Mouse (Mus musculus) adrenal gland, adult 18-20 months (tissue): Measurements from ENCODE around the gene Rab3il1. TPM values are rescaled to one million over a fixed set of nuclear protein-coding genes. Genes with fewer than 3 reads are reported as not detected.

Source experiments
- DNase-seq, 2 experiments: peaks; one replicate each; pipeline ENCODE4 v3.0.0; 2021 to 2022; ENCODE audit warnings: low spot score in 2 of 2
- total RNA-seq, 2 experiments: library from RNA; stranded (reverse); gene quantifications; 1 replicate in 1 of 2; 2 replicates in 1 of 2; pipeline ENCODE4 v1.2.3; 2021

Rab3il1 gene
- total RNA-seq, 2 experiments from 2014 or later, result 3.6 to 5.9 TPM

DNA sequence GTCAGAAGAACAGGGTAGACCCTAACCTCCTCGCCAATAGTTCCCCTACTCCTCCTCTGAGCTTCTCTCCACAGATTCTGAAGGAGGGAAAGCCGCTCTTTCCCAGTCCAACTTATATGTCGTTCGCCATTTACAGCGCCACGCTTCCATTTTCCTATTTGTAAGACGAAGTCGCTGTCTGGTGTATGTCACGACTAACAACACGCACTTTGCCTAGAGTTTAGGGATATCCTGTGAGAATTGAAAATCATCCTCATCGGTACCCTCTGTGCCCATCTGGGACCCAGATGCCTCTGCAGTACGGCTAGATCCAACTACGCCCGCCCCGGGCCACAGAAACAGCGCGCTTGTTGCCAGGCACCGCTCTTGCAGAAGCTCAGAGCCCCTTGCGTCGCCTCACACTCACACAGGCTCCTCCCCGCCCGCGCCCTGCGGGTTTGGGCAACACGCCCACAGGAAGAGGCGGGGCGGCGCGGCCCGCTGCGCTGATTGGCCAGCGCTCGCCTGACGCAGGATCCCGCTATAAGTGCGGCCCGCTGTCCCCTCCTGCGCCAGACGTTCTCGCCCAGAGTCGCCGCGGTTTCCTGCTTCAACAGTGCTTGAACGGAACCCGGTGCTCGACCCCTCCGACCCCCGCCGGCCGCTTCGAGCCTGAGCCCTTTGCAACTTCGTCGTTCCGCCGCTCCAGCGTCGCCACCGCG lies 19.2 kb upstream of the Rab3il1 start:
- peak; percentile 97 to 98 for DNase-seq

GRCm38 (mm10) chr19:9982852-9983542 lies 18.5 kb upstream of the Rab3il1 start:
- DNase-seq, result peak; percentile 69 to 76

- no peak for DNase-seq
Measured at GRCm38 (mm10) chr19:9984111-9985055, 17.1 kb upstream of the Rab3il1 start.

DNA sequence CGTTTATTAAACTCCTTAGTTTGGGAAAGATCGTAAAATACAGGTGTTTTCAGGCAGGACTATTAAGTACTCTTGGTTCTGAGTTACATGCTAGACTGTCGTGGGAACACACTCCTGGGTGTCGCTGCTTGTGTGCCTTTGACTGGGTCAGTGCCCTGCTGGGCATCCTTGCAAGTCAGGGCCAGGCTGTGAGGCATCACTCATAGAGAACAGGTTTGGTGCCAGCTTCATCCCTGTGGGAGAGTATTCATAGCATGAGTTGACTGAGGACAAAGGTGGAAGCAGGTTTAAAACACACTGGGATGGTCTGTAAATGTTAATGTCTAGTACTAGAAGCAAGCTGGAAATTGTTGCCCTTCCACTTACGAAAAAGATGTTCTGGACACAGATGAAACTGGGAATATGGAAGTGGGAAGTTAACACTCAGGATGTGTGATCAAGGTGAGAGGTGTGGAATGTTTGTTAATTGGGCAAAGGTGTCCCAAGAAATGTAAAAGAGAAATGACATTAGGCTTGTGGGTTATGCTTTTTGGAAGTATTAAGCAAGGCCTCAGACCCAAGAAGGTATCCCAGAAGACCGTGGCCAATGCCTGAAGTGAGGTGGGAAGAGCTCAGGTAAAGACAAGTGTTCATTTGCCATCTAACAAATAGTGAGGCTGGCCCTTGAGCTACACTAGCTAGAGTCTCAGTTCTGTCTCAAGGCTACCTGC lies 16.1 kb upstream of the Rab3il1 start:
- DNase-seq, result no peak

DNA sequence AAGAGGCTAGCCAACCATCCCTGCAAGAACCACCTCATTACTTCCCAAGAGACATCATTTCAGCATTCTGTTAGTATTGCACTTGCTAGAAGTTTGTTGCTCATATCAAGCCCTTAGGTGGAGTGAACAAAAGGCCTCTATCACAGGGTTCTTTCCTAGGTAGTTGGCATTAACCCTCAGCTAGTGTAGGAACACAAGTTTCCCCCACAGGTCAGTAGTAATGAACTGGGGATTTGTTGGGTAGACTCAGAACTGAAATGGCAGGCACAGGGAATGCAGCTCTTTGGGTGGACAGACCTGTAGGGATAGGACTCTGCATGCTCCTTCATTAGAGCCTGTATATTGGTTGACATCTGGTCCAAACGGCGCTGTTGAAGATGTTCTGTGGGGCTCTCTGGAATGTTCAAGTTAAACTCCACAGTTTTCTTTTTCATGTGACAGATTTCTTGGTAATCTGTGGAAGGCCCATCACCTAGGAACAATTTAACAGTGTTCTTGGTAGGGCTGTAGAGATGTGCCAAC lies 15.5 kb upstream of the Rab3il1 start:
- DNase-seq, result no peak

DNA sequence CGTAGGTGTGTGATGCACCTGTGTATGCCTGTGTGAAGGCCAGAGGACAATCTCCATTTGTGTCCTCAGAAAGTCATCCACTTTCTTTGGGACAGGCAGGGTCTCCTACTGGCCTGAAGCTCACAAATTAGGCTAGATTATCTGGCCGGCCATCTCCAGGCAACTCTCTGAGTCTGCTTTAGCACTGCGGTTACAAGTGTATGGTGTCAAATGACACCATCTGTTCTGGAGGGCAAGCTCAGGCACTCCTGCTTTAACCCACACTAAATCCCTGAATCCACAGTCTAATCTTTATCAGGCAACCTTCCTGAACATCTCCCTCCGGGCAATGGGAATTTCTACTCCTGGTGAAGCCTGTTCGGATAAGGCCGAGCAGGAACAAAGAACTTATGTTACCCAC lies 14.3 kb upstream of the Rab3il1 start:
- no peak for DNase-seq

DNA sequence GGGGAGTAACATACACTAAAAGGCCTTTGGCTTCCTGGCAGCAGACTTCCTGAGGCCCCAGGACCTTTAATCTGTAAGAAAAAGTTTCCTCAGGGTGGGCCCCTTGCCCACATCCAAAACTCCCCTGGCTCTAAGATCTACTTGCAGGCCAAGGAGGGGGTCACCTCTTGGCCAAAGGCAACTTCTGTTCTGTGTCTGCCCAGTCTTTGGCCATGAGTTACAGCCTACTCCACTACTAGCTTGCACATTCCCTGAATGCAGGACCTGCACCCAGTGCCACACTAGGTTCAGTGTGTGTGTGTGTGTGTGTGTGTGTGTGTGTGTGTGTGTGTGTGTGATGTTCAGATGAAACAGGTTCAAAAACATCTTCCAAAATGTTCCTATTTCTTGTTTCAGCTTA lies 13.9 kb upstream of the Rab3il1 start:
- DNase-seq, result no peak

DNA sequence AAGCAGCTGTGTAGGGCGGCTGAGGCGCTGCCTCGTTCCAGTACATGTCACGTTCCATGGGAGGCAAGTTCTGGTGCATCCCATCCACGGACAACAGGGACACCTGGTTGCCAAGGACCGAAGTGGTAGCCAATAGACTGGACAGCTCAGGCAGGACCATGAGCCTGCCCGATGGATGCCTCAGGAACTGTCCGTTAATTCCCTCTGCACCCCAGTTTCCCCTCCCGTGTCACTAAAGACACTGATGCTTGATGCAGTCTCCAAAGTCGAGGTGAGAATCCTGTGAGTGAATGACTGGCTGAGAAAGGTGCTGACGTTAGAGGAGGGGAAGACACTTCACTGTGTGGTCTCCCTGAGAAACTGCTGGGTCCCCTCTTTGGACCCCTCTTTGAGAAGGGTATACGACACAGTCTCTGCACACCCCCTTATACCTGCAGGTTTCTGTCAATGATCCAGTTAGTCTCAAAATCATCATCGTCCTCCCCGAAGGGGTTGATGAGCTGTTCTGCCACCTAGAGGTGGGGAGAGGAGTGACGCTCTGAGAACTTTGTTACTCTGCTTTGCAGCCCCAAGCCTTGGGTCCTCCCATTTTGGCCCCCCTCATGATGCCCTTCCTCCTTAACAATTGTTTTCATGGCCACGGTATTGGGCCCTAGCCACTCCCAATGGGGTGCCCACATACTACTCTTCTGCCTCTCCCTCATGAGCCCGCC lies 12.1 kb upstream of the Rab3il1 start:
- no peak for DNase-seq

DNA sequence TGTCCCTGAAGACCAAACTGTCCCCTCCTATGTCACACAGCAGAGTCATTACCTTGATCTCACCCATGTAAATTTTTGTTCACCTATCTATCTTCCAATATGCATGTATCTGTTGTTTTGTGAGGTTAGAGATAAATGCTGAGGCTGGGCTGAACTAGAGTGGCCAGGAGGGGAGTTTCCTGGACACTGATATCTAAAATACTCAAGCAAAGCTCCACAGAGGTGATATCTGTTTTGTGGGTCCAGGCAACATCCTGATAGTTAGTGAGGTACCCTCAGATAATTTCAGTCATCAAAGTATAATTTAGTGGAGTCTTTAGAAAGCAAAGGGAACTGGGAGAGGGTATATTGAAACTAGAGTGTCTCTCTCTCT lies 11.6 kb upstream of the Rab3il1 start:
- DNase-seq, result no peak

DNA sequence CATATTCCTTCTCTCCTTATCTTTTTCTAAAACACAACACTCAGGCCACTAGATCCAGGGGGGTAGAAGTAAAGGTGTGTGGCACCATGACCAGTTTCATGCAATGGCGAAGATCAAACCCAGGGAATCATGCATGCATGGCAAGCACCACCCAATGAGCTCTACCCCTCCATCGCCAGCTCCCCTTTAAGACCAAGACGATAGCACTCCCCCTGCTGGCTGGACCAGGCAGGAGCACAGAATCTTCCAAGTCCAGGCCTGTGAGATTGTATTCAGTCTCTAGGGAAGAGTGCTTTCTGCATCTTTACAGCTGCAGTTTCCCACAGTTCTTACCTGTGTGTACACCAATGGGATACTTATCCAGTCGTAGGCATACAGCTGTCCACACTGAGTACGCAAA lies 10.2 kb upstream of the Rab3il1 start:
- peak; percentile 85 to 86 for DNase-seq

GRCm38 (mm10) chr19:9992011-9992958 lies 9.2 kb upstream of the Rab3il1 start:
- DNase-seq, result no peak

DNA sequence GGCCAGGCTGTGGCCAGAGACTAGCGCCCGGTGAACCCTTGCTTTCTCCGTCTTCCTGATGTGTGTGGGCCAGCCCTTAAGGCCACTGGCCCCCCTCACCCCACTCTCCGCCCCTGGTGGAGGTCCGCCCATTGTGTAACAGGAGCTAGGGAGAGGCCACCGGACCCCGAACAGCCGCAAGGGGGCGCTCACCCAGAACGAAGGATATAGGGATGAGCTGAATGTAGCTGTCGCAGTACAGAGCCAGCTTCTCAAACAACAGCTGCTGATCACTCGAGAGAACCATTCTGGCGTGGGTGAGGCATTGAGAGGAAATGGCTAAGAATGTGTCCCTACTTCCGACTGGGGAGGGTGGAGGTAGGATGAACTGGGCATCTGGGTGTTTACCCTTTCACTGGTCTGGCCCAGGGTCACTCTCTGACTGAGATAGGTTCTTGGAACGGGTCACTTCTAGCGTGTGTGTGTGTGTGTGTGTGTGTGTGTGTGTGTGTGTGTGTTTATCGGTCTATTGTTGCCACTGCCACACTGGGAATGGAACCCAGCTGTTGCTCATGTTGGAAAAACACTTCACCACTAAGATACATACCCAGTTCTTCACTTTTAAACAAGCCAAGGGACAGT lies 8.3 kb upstream of the Rab3il1 start:
- peak; percentile 90 to 93 for DNase-seq

GRCm38 (mm10) chr19:9997204-9998062 lies 4.0 kb upstream of the Rab3il1 start:
- DNase-seq, result no peak

DNA sequence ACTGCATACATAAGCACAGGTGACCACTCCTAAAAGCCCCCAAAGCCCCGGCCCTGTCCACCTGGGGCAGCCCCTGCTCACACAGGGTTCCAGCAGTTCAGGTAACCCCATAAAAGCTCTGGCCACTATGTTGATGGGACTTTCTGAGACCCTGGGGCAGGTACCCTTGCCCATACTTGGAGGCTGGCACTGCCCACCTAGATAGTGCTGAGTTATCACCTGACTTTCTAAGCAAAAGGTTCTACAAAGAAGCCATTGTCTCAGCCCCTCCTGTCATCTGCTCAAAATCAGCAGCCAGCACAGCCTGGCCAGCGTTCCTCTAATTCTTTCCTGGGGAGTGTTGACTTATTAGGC lies 3.4 kb upstream of the Rab3il1 start:
- DNase-seq, result no peak

- DNase-seq, result no peak
Measured at GRCm38 (mm10) chr19:9998736-9999486, 2.6 kb upstream of the Rab3il1 start.

GRCm38 (mm10) chr19:10000330-10000729 lies 1.1 kb upstream of the Rab3il1 start:
- DNase-seq, result no peak

DNA sequence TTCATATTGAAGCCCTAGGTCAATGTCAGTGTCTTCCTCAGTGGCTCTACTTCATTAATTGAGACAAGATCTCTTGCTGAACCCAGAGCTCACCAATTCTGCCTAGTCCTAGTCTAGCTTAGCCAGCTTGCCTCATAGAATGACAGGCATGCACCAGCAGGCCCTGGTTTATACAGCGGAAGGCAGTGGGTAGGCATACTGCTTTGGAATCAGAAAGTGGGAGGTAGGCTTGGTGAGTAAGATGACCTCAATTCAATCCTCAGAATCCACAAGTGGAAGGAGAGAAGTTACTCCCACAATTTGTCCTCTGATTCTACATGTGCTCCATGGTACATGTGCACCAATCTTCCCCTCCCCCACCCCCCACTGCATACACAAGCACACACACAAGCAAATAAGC lies 2.2 kb downstream of the Rab3il1 start:
- DNase-seq, result no peak
